Mouse (Mus musculus) mature B cell (primary cell): ENCODE data around the gene Nlrp4c.

Experiments used
- in situ Hi-C: fragments of 300-500 bp; cut with MboI; formaldehyde crosslinking; loops from 2 replicates; pipeline ENCODE4 v1.14.3; 2019

The Nlrp4c gene

DNA sequence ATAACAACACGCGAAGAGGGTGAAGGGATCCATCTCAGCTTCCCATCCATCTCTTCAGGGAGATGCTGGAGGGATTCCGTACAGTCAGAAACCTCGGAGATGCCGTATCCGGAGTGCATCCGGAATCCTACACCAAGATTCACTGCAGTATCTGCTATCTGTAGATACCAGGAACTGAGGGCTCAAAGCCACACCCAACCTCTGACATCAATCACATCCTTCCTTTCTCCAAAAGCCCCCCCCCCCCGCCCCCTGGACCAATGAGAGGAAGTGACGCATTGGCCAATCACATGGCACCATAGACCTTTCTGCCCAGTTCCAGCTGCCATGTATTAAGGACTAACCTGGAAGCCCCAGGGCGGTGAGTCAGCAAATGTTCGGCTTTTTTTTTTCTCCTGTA is at the start of gene Nlrp4c:
TSS of gene Nlrp4c (plus strand) at position 301 of the 400 bp plus-strand sequence.
- in situ Hi-C loops: no loop called here

- in situ Hi-C loops: no loop called here
Observed at GRCm38 (mm10) chr7:6010910-6011309, 34.1 kb upstream of the Nlrp4c start, which contains the start of gene Vmn1r65. Gene Vmn1r65 (minus strand): TSS chr7:6011010.

DNA sequence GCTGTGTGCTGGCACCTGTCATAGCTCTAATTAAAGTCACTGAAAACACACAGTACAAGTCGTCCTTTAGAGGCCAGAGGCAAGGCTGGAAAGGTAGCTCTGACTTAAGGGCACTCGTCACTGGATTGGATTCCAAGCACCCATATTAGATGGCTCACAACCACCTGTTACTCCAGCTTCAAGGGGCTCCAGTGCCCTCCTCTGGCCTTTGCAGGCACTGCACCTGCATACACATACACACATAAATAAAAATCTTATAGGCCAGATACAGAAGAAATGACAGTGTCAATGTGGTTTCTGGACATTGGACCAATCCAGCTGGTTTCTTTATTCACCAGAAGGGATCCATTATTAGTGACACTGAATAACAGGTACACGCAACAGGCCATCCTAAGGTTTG is 74.5 kb downstream of the Nlrp4c start:
- in situ Hi-C loops: no loop called here

GRCm38 (mm10) chr7:6120104-6120503 is 75.1 kb downstream of the Nlrp4c start:
- in situ Hi-C loops: loop anchor here (10.0 kb wide), 1 partner anchor 75 kb away; the partner anchor contains the start of gene Galp

GRCm38 (mm10) chr7:6121128-6121527 is 76.2 kb downstream of the Nlrp4c start:
- in situ Hi-C loops: loop anchor here (10.0 kb wide), 1 partner anchor 74 kb away; the partner anchor contains the start of gene Galp

- in situ Hi-C loops: loop anchor here (10.0 kb wide), 1 partner anchor 68 kb away; the partner anchor contains the start of gene Galp
Observed at GRCm38 (mm10) chr7:6126690-6127448, 81.9 kb downstream of the Nlrp4c start.

DNA sequence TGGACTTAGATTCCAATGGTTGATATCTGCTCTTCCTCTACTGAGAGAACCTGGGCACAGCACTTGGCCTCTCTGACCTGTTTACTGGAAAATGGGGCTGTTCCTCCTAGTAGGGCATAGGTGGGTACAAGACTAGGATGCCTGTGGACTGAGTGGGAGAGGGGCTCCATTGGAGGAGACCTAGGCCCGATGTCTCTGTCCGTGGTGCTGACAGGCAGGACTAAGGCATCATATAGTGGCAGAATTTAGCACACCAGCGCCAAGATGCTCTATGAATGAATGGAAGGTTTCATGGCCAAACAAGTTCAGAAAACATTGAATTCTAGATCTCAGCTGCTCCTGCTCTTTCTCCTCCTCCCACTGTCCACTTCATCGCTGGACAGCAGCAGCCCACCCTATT is 85.4 kb downstream of the Nlrp4c start:
- in situ Hi-C loops: no loop called here

DNA sequence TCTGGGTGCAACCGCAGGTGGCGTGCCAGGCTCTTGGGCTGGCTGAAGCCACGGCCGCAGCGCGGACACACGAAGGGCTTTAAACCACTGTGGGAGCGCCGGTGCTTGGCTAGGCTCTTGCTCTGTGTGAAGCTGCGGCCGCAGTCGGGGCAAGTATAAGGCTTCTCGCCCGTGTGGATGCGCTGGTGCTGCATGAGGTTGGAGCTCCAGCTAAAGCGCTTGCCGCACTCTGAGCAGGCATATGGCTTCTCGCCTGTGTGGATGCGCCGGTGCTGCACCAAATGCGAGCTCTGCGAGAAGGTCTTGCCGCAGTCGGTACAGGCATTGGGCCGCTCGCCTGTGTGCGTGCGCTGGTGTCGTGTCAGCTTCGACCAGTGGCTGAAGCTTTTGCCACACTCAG is 87.7 kb downstream of the Nlrp4c start:
- in situ Hi-C loops: no loop called here

GRCm38 (mm10) chr7:6136497-6136896 is 91.5 kb downstream of the Nlrp4c start:
- in situ Hi-C loops: no loop called here

- in situ Hi-C loops: no loop called here
Observed at GRCm38 (mm10) chr7:6139295-6139694, 94.3 kb downstream of the Nlrp4c start.

GRCm38 (mm10) chr7:6143991-6144531 is 99.1 kb downstream of the Nlrp4c start:
- in situ Hi-C loops: no loop called here

DNA sequence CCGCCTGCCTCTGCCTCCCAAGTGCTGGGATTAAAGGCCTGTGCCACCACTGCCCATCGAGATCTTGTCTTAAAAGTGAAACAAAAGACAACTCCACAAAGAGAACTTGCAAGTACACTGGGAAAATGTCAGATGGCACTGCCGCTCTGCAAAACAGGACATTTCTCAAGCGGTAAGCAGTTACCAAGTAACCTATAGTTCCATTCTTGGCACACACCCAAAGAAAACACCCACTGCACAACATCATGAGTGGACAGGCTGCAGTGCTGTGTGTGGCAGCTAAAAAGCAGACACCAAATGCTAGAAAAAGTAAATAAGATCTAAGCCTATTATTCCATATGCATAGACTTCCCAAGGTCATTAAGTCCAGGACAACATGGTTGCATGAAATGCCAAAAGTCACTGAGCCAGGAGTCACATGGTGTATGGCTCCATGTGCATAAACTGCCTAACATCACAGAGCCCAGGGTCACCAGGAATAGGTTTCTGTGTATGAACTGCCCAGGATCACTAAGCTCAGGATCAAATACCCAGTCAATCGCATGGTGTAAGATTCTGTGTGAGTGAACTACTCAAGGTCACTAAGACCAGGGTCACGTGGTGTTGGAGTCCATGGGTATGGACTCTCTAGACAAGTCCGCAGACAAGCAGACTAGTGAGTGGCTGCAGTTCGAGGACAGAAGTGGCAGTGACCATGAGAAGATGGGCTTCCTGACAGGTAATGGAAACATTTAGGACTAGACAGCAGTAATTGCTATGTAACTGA is 100.6 kb downstream of the Nlrp4c start:
- in situ Hi-C loops: no loop called here

DNA sequence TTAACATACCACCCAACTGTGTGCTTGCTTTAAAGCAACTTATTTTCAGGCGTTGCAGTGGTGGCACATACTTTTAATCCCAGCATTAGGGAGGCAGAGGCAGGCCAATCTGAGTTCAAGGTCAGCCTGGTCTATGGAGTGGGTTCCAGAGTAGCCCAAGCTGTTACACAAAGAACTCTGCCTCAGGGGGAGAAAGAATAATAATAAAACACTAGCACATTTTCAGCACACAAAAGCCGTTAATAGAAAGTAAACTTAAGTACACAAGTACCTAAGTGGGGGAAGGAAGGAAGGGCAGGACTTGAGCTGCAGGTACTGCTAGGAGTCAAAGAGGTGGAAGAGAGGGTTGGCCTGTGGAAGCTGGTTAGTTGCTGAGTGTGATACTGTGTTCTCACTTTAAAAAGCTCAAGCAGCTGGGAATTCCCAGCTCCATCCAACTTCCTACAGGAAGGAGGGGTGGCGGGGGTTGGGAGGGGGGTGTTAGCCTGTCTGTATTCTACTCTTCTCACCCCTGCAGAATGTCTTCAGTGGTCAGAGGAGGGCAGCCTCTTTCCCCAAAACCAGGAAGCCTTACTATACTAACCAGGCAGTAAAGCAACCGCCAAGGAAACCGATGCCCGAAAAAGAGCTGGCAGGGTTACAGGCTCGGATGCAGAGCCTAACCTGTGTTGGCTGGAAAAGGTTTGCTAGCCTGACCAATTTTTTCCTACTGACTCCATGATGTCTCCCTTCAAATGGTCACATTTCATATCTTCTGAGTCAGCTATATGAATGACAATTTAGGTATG is 101.4 kb downstream of the Nlrp4c start:
- in situ Hi-C loops: no loop called here

DNA sequence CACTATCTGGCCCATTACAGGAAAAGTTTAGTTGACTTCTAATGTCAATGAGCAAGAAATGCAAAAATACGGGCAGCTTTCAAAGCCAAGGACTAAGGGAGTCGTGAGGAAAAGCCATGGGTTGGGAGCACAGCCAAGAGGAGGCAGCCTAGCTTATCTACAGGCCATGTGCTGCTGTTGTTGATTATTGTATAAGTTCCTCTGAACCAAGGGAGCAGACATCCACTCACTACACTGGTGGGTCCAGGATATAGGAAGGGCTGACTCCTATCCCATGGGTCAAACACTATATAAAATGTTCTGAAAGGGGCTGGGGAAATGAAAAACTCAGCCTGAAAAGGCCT is 102.0 kb downstream of the Nlrp4c start:
- in situ Hi-C loops: no loop called here

- in situ Hi-C loops: no loop called here
Observed at GRCm38 (mm10) chr7:6147688-6148087, 102.7 kb downstream of the Nlrp4c start.

GRCm38 (mm10) chr7:6151266-6151665 is 106.3 kb downstream of the Nlrp4c start:
- in situ Hi-C loops: no loop called here

DNA sequence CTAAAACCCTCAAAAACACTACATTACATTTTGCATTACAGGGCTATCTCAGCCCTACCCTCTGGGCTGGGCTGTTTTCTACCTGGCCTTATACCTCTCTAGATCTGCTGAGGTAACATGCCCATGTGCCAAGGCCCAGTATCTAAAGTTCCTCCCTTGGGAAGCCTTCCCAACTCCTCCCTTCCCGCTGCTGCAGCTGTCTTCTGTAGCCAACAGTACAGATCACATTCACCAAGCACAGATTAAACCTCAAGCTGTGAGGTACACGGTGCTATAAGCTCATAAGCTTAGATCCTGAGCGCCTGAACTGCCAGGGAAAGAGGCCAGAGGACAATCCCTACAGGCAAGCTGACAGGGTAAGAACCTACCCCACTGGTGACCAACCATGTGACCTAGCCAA is 107.1 kb downstream of the Nlrp4c start:
- in situ Hi-C loops: no loop called here

DNA sequence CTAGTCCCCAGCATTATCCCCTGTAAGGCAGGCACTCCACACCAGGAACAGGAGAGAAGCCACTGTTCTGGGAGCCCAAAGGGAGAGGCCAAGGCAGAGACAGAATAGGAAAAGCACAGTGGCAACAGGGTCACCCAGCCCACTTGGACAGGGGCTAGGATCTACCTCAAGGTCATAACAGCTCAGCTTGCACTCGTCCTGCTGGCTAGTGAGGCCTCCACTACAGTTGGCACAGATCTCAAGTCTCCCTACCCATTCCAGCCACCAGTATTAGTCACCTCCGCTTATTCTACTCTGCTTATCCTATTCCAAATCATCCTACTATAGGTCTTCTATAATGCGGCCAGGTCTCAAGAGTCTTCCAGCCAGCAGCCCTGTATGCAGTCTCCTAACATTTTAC is 108.2 kb downstream of the Nlrp4c start:
- in situ Hi-C loops: no loop called here

- in situ Hi-C loops: no loop called here
Observed at GRCm38 (mm10) chr7:6154164-6154563, 109.2 kb downstream of the Nlrp4c start.
